Mouse (Mus musculus) inflammation-experienced regulatory T-cells, adult 6 months (primary cell): ENCODE results near the gene Atp8b3. TPM values are rescaled to one million over a fixed set of nuclear protein-coding genes. Genes with fewer than 3 reads are reported as not detected.

Experiments
- ATAC-seq: one replicate; pipeline ENCODE4 v1.8.0; 2017
- polyA plus RNA-seq, 3 experiments: library from polyadenylated mRNA; unstranded; fragments of 100-300 nt; shearing (Covaris generic); gene quantifications; one replicate each; pipeline ENCODE4 v1.2.1; 2017

Gene Atp8b3
- not detected for polyA plus RNA-seq

- ATAC-seq: no peak
Measured at GRCm38 (mm10) chr10:80538710-80539394, at the start of gene Atp8b3. Gene Atp8b3 (minus strand): TSS chr10:80539124.

DNA sequence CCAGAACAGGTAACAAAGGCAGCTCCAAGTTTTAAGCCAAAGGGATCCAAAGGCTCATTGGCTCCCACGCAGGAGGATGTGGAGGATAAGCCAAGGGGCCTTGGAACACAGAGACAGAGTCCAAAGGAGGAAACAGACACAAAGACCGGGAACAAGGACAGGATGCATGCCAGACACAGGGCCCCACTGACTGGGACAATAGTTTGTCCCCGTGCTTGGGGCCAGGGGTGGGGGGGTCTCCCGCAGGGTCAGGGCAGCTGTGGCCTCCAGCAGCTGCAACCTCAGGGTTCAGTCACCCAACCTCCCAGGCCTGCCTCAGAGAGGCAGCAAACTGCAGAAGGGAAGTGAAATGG is 48.4 kb upstream of the Atp8b3 start:
- no peak for ATAC-seq

DNA sequence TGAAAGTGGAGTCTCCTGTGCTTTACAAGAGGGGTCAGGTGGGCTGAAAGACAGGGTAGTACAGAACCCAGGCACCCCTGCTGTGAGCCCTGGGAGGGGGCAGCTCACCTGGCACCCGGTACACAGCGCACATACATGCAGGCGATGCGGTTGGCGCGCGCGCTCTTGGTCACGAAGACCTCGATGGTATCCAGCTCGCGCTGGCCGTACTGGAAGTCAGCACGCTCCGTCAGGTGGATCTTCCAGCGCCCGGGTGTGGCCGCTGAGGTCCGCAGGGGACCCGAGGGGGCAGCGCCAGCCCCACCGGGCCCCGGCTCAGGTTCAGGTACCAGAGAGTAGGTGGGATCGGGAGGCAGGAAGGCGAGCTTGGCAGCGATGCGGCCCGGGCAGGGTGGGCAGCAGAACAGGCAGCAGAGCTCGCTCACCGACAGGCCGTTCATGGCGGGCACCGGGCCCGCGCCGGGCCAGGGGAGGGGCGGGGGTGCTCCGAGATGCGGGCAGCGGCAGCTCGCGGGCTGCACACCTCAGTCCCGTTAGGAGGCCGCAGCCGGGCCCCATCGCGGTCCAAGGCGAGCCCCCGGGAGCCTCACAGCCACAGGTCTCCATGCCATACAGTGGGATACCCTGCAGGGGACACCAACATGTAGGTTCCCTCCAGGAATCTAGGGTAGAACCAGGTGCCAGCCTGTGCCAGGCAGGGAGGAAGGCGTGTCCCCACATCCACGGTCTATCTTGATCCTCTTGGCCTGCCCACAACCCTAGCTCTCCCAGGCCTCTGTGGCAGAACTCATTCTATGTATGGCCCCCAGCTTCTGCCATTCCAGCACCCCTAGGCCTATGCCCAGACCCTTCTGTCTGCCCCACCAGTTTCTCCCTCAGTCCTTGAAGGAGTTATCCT is 47.7 kb upstream of the Atp8b3 start:
- ATAC-seq: no peak

GRCm38 (mm10) chr10:80585581-80585980 is 46.7 kb upstream of the Atp8b3 start:
- ATAC-seq: no peak

DNA sequence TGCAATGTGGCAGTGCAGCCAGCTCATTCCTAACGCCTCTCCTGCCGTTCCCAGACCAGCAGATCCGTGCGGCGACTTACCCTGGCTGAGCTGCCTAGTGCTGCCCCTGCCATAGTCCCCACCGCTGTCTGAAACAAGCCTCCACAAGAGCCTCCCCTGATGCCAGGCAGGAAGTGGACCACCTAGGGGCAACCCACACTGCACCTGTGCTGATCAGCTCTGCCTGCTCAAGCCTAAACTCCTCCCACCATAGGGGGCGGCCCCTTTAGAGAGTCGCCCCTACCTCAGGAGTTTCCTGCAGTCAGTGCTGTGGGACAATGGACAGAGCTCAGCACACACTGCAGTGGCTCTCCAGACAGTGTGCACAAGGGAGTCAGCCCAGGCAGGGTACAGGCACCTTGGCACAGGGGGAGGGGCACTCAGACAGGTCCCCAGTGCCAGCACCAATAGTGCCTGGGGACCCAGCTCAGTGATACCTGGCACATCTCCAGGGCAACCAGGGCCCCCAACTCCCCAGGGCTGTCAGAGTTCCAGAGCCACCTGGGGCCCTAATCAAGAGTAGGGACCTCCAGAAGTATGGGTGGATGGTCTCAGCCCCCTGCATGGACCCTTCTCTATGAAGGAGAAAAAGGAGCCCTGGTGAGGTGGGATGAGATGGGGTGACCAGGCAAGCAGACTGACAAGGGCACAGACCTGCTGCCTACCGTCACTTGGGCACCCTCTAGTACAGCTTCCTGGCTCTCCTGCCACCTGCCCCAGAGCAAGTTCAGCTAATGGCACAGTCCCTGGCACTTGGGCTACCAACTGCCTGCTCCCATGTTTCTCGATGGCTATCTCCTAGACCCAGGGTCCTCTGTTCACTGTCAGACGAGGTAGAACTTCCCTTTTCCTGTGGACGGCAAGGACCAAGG is 46.0 kb upstream of the Atp8b3 start:
- no peak for ATAC-seq

- no peak for ATAC-seq
Measured at GRCm38 (mm10) chr10:80584045-80584488, 45.1 kb upstream of the Atp8b3 start.

DNA sequence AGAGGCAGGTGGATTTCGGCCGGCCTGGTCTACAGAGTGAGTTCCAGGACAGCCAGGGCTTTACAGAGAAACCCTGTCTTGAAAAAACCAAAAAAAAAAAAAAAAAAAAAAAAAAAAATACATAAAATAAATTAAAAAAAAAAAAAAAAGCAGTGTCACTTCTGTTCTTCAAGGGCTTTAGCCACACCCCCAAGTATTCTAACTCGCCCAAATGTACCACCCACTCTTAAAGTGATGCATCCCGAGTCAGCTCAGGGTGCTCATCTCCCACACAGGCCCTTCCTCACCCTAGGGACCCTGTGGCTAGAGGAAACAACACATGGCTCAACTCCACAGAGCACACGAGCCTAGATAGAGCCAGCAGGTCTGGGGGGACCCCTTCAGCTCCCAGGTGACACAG is 44.1 kb upstream of the Atp8b3 start:
- ATAC-seq: no peak

DNA sequence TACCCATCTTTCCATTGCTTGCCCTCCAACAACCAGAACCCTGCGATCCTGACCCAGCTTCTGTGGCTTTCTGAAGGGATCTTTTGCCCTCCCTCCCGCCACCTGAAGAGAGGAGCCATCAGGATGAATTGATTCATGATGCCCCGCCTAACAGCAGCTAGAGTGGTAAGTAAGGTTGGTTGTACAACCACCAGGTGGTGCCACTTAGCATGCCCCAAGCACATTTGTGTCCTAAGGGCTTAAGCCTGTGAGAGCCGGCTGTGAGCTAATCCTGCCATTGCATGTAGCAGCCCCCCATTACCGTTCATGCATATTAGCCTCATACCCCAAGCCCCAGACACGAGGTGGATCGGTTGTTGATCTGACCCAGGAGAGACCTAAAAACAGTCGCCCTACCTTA is 40.0 kb upstream of the Atp8b3 start:
- ATAC-seq: peak; percentile 51

GRCm38 (mm10) chr10:80578131-80578750 is 39.3 kb upstream of the Atp8b3 start:
- ATAC-seq: peak; percentile 52

- peak; percentile 74 for ATAC-seq
Measured at GRCm38 (mm10) chr10:80577195-80578130, 38.5 kb upstream of the Atp8b3 start, which contains the start of gene Klf16. Gene Klf16 (minus strand): TSS chr10:80577321.

DNA sequence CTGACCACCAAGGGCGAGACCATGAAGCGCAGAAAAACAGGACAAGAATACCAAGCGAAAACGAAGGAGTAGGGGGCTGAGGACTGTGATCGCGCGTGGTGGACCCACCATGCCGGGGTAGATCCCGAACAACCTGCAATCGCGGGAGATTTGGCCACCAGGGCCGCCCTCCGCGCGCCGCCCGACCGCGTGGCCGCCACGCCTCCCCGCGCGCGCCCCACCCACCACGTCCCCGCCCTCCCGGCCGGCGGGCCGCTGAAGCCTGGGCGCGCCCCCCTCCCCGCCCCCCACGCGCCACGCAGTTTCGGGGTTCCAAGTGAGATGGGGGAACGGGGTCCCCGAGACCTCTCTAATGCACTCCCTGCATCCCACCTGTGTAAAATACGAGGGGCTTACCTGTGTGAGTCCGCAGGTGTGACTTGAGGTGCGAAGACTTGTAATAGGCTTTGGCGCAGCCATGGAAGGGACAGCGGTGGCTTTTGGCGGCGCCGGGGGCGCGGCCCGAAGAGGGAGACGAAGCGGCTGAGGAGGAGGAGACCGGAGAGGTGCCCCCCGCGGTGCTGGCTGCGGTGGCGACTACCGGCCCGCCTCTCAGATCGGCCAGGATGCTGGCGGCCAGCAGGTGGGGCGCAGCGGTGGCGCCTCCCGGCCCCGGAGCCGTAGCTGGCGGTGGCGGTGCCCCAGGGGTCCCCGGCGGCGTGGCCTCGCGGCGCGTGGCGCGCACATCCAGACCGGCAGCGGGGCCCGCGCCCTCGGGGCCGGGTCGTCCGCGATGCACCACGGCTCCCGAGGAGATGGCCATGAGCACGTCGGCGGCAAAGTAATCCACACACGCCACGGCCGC is 37.6 kb upstream of the Atp8b3 start:
- no peak for ATAC-seq

GRCm38 (mm10) chr10:80575925-80576324 is 37.0 kb upstream of the Atp8b3 start:
- no peak for ATAC-seq

- ATAC-seq: no peak
Measured at GRCm38 (mm10) chr10:80574896-80575295, 36.0 kb upstream of the Atp8b3 start.

DNA sequence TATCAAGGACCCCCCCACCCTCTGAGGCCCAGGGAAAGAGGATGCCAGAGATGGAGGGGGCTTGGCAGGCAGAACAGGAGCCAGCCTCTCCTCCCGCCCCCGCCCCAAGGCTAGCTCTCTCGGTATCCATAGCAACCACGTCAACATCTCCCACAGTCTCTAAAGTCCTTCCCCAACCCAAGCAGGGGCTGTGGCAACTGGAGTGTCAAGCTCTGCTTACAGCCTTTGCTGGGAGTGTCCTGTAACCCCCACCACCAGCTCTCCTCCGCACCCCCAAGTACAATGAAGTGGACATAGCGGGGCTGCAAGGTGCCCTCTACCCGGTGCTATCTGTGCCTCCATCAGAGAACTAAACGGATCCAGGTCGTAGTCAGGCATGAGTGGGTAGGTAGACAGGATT is 35.0 kb upstream of the Atp8b3 start:
- no peak for ATAC-seq

- no peak for ATAC-seq
Measured at GRCm38 (mm10) chr10:80572477-80572876, 33.6 kb upstream of the Atp8b3 start.

GRCm38 (mm10) chr10:80570871-80571836 is 32.2 kb upstream of the Atp8b3 start:
- ATAC-seq: no peak

GRCm38 (mm10) chr10:80570419-80570818 is 31.5 kb upstream of the Atp8b3 start:
- ATAC-seq: no peak

DNA sequence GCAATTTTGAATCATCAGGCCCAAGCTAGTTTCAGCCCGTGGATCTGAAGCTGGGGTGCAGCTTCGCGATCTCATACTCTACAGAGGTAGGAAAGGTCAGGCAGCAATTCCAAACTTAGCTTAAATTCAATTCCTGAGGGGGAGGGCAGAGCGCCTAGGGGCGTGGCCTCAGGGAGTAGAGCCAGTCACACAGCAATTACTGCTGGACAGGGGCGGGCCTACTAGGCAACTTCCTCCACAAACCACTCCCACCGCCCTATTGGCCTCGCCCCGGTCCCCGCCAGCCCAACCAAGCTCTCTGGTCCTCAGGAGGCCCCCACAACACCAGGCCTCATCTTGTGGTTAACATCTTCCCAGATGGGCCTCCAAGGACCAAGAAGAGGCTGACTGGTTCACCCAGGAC is 30.7 kb upstream of the Atp8b3 start:
- ATAC-seq: no peak

- no peak for ATAC-seq
Measured at GRCm38 (mm10) chr10:80568876-80569275, 30.0 kb upstream of the Atp8b3 start.
